Mouse (Mus musculus): ENCODE measurements around the gene Qpctl.

Qpctl gene

GRCm38 (mm10) chr7:19124713-19125112, 24.4 kb downstream of the Qpctl start:
- intact Hi-C loops (cut with DNase I) = no loop called here

DNA sequence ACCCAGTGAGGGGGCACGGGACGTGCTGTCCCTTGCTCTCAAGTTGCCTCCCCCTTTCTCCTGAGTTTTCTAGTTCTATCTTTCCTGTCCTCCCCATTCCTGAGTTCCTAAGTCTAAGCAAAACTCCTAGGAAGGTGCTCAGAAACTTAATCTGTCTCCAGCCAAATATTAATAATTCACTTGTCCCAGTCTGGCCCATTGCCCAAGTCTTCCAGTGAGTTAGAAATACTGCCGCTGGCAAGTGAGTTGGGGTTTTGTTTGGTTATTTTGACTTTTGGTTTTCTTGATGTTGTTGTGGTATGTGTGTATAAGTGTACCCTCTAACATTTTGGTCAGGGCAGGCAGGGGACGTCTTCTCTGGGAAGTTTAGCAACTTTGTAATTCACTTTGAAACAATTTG, 27.4 kb downstream of the Qpctl start:
- intact Hi-C loops (cut with DNase I) = no loop called here

DNA sequence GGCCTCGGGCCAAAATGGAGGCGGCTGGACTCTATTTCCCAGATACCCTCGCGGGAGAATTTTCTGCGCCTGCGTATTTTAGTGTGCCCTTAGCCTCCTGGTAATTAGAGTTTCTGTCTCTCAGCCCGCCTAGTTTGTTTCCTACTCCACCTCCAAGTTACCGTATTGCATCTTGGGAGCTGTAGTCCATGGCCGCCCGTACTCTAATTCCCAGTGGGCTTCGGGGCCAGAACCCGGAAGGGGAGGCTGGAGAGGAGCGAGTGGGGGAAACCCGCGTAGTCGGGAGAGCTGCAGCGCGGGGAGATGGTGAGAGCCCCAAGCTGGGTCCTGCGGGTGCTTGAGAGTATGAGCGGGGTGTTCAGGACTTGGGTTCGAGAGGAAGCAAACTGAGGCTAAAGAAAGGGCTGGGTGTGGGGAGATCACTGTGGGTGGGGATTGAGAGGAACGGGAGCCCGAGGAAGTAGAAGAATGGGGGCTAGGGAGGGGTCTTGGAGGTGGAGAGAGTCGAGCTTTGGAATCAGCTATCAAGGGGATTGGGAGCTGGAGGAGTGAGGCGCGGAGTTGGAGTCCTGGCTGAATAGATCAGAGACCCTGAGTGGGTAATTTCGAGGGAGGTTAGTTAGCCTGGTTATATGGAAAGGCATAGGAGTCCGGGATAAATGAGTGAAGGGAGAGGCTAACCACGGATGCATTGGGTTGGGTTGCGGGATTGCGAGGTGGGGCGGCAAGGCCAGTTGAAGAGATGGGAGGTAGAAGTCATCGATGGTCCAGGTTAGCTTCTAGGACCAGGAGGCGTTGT, 29.3 kb downstream of the Qpctl start, which contains the start of gene Fbxo46:
TSS of gene Fbxo46 (plus strand) at position 229 of the 799 bp plus-strand sequence.
- intact Hi-C loops (cut with DNase I) = no loop called here

DNA sequence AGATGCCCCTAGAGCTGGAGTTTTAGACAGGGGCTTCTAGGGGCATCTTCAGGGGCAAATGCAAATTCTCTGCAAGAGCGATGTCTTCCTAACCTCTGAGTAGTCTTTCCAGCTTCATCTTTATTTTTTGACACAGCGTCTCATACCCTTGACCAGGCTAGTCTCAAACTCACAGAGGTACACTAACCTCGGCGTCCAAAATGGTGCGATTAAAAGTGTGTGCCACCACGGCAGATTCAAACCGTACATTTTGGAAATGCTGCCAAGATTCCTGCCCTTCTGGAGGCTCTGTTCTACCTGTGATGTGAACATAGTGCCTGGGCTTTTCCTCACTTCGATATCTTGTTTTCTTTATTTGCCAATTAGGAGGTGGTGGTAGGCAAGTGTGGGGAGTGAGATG, 30.0 kb downstream of the Qpctl start:
- intact Hi-C loops (cut with DNase I) = no loop called here

DNA sequence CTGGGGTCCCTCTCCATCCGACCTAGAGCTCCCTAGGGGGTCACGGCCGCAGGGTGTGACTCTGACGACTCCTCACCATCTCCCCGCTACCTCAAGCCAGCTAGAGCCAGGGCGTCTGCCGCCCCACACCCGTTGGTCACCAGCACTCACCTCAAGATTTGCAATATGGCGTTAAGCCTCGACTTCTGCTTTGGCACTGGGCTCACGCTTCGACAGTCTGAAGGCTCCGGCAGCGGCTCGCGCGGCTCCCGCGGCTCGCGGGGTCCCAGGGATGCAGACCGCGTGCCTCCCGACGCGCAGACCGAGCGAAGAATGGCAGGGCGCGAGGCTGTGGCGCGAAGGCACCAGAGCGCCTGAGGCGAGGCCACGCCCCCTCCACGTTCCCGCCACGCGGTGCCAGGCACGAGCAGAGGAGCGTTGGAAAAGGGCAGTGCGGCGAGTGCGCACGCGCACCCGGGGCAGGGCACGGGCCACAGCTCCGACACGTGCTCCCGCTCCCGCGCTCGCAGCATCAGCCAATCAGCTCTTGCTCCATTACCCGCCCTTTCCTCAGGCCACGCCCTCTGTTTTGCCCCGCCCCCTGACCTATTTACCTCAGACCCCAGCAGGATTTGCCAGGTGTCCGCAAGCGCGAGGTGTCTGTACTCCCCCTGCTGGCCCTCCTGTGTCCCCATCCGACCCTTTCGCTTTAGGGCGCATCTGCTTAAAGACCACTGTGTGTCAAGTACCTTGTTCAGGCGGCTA, 30.9 kb downstream of the Qpctl start, which contains the start of gene Gm4969:
TSS of gene Gm4969 (minus strand) at position 341 of the 744 bp plus-strand sequence.
- intact Hi-C loops (cut with DNase I) = no loop called here

GRCm38 (mm10) chr7:19109565-19109964, 39.5 kb downstream of the Qpctl start:
- intact Hi-C loops (cut with DNase I) = no loop called here

DNA sequence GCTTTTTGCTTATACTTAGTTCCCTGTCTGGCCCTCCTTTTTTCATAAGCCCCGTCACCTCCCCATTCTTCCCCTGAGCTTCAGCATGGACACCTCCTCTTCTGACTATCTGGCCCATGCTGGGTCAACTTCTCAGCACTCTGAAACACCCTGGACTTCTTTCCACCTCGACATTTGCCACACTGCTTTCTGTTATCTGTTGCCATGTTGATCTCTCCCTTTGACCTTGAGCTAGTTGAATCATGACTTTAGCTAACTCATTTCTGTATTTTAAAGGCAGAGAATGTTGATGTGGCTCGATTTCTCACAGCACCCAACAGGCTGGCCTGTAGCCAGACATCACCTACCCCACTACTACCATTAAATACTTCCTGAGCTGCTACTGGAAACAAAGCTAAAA, 41.7 kb downstream of the Qpctl start:
- intact Hi-C loops (cut with DNase I) = no loop called here

DNA sequence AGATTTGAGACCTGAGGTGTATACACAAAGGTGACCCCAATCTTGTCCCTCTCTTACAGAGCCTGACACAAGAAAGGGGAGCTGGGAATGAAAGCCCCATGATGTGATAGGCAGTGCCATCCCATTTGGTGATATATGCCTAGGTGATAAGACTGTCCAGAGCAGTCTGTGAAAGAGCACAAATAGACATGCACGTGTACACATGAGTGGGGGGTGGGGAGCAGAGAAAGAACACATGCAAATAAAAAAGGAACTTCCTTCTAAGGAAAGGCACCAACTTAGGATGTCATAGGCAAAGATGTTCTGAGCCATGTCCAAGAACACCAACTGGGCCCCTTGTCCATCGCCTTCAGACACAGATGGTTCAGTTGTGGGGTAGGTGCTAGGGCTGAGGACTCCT, 44.6 kb downstream of the Qpctl start:
- intact Hi-C loops (cut with DNase I) = no loop called here

DNA sequence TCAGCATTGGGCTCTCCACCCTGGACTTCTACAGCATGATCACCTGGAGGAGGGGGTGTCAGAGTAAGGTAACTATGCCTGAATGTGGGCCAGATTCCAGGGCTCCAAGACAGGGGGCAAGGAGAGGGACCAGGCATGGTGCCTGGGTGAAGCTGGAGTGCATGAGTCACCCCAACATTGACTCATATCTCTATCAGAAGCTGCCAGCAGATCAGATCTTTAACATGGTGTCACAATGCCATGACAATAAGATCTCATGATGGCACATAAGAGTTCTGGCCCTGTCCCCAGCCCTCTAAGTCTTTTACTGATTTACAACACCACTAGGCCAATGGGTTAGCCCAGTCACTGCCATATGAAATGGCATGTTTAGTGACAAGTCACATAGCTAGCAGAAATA, 45.4 kb downstream of the Qpctl start:
- intact Hi-C loops (cut with DNase I) = no loop called here

GRCm38 (mm10) chr7:19100290-19100689, 48.8 kb downstream of the Qpctl start:
- intact Hi-C loops (cut with DNase I) = no loop called here

DNA sequence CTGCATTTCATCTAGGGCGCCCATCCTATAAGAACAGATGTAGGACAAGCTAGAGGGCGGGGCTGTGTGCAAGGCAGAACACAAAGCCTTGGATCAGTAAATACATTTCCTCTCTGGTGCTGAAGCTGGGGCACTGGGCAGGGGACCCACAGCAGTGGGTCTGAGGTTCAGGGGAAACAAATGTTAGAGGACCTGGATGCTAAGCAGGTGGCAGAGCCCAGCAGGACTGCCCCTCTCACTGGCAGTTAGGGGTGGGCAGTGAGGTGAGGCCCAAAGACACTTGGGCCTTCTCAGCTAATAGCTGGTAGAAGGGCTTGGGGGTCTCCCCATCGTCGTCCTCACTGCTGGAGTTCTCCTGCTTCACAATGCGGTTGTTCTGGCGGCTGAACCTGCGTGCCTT, 50.3 kb downstream of the Qpctl start:
- intact Hi-C loops (cut with DNase I) = no loop called here

GRCm38 (mm10) chr7:19097863-19098262, 51.2 kb downstream of the Qpctl start:
- intact Hi-C loops (cut with DNase I) = no loop called here

- intact Hi-C loops (cut with DNase I) = no loop called here
These were observed 51.9 kb downstream of the Qpctl start for GRCm38 (mm10) chr7:19097217-19097616.

DNA sequence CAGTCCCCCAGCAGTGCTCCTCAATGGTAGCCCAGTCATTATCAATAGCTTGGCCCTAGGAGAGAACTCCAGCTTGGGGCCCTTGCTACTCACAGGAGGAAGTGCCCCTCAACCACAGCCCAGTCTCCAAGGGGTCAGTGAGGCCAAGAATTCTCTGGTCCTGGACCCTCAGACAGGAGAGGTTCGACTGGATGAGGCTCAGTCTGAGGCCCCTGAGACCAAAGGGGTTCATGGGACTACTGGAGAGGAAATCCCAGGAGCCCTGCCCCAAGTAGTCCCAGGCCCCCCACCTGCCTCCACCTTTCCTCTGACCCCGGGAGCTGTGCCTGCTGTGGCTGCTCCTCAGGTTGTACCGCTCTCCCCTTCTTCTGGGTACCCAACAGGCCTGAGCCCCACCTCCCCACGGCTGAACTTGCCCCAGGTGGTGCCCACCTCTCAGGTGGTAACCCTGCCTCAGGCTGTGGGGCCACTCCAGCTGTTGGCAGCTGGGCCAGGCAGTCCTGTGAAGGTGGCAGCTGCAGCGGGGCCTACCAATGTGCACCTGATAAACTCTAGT, 52.6 kb downstream of the Qpctl start:
- intact Hi-C loops (cut with DNase I) = no loop called here

GRCm38 (mm10) chr7:19095751-19096110, 53.4 kb downstream of the Qpctl start:
- intact Hi-C loops (cut with DNase I) = no loop called here

GRCm38 (mm10) chr7:19094826-19095750, 54.0 kb downstream of the Qpctl start:
- intact Hi-C loops (cut with DNase I) = no loop called here

DNA sequence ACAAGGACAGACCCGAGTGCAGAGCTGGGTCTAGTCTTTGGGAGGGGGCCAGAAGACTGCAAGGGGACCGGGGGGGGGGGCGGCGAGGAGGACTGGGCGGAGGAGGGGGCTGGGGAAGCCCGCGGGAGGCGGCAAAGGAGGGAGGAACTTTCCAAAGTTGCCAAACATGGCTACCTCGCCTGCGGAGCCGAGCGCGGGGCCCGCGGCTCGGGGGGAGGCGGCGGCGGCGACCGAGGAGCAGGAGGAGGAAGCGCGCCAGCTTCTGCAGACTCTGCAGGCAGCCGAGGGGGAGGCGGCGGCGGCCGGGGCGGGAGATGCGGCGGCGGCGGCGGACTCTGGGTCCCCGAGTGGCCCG, 54.6 kb downstream of the Qpctl start, which contains the start of gene Six5:
TSS of gene Six5 (plus strand) at position 124 of the 355 bp plus-strand sequence.
- intact Hi-C loops (cut with DNase I) = no loop called here

DNA sequence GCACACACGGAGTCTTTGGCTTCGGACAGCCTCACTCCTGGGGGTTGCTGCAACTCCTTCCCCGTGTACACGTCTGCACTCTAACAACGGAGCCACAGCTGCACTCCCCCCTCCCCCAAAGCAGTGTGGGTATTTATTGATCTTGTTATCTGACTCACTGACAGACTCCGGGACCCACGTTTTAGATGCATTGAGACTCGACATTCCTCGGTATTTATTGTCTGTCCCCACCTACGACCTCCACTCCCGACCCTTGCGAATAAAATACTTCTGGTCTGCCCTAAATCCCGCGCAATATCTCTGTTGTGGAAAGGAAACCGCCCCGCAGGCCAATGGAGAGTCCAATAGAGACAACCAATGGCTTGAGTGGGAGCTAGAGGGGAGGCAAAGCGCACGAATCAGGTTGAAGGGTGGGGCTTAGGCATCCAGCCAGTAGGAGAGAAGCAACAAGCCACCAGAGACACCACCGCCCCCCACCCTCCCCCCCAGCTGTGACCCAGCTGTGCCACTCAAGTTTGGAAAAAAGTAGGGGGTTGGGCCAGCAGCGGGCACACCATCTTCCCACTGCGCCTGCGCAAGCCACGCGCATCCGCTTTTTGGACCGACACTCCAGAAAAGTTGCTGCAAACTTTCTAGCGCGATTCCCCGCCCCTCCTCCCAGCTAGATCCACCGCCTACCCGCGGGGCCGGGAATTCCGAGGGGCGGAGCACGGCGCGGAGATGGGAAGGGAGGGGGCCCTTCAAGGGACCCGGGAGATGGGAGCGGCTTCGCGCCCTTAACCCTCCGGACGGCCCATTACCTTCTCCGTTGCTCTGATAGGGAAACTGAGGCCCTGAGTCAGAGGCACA, 55.3 kb downstream of the Qpctl start:
- intact Hi-C loops (cut with DNase I) = loop anchor here (2.0 kb wide), 1 partner anchor 23 kb away; no protein-coding TSS in a partner anchor

DNA sequence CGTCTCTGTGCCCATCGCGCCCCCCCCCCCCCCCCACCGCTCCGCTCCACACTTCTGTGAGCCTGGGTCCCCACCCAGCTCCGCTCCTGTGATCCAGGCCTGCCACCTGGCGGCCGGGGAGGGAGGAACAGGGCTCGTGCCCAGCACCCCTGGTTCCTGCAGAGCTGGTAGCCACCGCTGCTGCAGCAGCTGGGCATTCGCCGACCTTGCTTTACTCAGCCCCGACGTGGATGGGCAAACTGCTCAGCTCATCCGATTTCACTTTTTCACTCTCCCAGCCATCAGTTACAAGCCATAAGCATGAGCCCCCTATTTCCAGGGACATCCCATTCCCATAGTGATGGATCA, 55.9 kb downstream of the Qpctl start:
- intact Hi-C loops (cut with DNase I) = loop anchor here (2.0 kb wide), 1 partner anchor 22 kb away; no protein-coding TSS in a partner anchor
